Mouse (Mus musculus) thymus, postnatal 4 days (tissue): ENCODE measurements around the gene Atm.
A peak's percentile ranks its signal among the peaks of the same experiment; 100 is the strongest.

Experiments used
- DNase-seq: peaks from one replicate; pipeline ENCODE4 v3.0.0; 2021

The Atm gene

DNA sequence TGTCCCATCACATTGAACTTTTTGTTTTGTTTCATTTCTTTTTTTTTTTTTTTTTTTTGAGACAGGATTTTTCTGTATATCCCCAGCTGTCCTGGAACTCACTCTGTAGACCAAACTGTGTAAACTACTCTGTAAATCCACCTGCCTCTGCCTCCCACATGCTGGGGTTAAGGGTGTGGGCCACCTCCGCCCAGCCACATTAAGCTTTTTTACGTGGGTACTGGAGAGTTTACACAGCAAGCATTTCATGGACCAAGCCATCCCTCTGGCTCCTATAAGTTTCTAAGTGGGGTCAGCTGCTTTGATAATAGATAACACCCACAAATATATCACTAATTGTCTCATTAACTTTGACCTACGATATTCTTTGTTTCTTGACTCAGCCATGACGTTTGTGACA, 128.0 kb downstream of the Atm start:
- no peak for DNase-seq

- DNase-seq, result peak; percentile 91
Measured at GRCm38 (mm10) chr9:53404753-53405722, 131.5 kb downstream of the Atm start.

- DNase-seq, result no peak
Measured at GRCm38 (mm10) chr9:53404050-53404752, 132.3 kb downstream of the Atm start.

- DNase-seq, result no peak
Measured at GRCm38 (mm10) chr9:53402991-53403390, 133.5 kb downstream of the Atm start.

DNA sequence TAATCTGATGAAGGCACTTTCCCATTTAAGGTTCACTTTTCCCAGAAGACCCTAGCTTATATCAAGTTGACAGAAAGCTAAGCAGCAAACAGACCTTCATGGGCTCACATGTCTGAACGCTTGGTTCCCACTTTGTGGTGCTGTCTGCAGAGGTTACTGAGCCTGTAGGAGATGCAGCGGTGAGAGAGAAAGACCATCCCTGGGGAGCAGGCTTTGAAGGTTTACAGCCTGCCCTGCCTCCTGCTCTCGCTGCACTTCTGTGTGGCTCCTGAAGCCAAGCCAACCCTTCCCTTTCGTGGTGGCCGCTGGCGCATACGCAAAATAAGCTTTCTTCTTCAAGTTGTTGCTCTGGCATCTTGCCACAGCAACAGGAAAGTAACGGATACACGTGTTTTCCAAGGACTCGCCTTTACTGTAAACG, 134.2 kb downstream of the Atm start, which contains the start of gene 4930550C14Rik:
Gene 4930550C14Rik (plus strand): TSS at position 35 of the 421 bp plus-strand sequence.
- DNase-seq, result no peak

DNA sequence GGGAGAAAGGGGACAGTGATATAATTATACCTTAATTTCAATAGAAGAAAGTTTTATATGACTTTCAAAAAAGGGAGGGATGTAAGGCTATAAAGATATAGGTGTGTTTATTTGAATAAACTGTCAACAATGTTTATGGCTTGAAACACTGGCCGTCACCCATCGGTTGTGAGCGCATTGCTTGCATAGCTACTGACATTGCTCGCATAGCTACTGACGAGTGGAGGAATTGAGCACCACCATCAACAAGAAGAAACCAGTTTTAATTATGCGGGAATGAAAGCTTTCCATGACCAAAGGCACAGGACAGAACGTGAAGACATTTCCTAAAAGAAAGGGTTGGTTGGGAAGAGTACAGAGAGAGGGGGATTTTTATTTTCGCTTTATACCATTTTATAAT, 135.4 kb downstream of the Atm start:
- no peak for DNase-seq

GRCm38 (mm10) chr9:53400696-53401095, 135.8 kb downstream of the Atm start:
- no peak for DNase-seq

DNA sequence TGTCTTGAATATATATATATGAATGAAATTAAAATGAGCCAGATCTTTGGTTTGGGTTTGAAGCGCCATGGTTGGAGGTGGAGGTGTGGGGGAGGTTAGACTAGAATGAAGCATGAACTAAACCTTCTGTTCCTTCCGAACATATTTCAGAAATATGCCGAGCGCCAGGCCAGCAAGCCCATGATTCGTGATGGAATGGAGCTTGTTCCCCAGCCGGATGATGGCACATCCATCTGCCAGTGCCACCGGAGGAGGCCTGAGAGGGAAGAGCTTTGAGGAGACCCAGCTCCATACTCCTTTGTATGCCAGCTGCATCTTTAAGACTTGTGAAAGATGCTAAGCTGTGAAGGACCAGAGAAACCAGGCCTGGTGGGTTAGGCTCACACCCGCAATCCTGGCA, 137.0 kb downstream of the Atm start:
- no peak for DNase-seq

- DNase-seq, result peak; percentile 87
Measured at GRCm38 (mm10) chr9:53398388-53398700, 138.2 kb downstream of the Atm start.

DNA sequence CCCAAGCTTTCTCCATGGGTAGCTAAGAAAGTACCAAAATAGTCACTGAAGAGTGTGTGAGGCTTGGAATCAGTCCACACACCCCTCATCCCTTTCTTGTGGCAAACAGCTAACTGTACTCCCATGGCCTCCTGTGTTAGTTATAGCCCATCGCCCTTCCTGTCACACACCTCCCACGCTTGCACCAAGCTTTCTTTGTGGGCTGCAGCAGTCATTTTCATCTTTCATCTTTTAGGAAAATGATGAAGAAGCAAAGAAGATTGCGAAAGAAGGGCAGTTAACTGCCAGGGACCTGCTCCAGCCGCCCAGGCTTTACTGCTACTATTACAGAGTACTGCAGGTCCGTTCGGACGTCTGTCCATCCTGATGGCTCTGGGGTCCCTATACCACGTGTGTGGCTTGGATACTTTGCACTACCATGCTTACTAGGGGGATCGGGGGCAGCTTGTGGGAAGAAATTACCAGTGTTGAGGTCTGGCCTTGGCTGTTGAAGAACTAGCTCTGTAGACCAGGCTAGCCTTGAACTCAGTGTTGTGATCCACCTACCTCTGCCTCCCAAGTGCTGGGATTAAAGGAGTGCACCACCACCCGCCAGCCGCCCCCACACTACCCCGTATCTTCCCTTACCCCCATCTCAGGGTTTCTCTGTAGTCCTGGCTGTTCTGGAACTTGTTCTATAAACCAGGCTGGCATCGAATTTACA, 138.7 kb downstream of the Atm start:
- DNase-seq, result no peak

GRCm38 (mm10) chr9:53390136-53390535, 146.4 kb downstream of the Atm start:
- DNase-seq, result no peak
